Mouse (Mus musculus) adrenal gland, postnatal 36 days (tissue): ENCODE data around the gene A030005L19Rik. TPM values are rescaled to one million over a fixed set of nuclear protein-coding genes. Genes with fewer than 3 reads are reported as not detected.
A peak's percentile ranks its signal among the peaks of the same experiment; 100 is the strongest.
"Not testable (repeated sequence)": the region's sequence is repeated elsewhere in the genome, so short reads cannot be mapped to it uniquely, and the experiment has no call there.

ENCODE experiments used
- DNase-seq, 2 experiments: peaks; one replicate each; pipeline ENCODE4 v3.0.0; 2021; ENCODE audit warnings: mixed read lengths in 1 of 2
- long read RNA-seq, 2 experiments: library from polyadenylated mRNA; stranded (forward); transcript quantifications; one replicate each; pipeline ENCODE4 v2.0.0; 2021; ENCODE audit warnings: borderline sequencing depth in 2 of 2
- total RNA-seq, 2 experiments: library from RNA; stranded (reverse); gene quantifications; 2 replicates each; pipeline ENCODE4 v1.2.3; 2021

The A030005L19Rik gene
- total RNA-seq: under 1 TPM in 1 of 2 experiments, not detected in 1; 0.36 TPM
- long read RNA-seq, experiment 1: 0 reads
- long read RNA-seq, experiment 2: 0 reads

GRCm38 (mm10) chr1:82913025-82913424 lies at the start of gene A030005L19Rik:
TSS of gene A030005L19Rik (plus strand) at chr1:82913325.
- DNase-seq: no peak

DNA sequence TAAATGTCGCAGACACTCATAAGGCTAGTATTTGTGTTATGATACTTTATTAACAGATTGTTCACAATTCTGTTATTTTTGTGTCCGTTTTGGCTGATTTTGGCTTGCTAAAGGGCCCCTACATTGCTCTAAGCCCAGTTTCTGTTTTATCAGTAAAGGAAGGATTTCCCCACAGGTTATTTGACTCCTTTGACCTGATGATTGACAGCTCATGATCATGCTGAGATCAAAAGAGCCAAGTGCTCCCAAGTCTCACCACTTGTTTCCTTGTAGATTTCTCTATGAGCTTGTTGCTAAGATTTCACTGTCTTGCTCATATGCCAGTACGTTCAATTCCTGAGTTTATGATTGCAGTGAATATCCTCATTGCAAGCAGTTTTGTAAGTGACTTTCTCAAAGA lies 42.9 kb upstream of the A030005L19Rik start:
- no peak for DNase-seq

GRCm38 (mm10) chr1:82879172-82879571 lies 34.0 kb upstream of the A030005L19Rik start:
- DNase-seq: no peak

DNA sequence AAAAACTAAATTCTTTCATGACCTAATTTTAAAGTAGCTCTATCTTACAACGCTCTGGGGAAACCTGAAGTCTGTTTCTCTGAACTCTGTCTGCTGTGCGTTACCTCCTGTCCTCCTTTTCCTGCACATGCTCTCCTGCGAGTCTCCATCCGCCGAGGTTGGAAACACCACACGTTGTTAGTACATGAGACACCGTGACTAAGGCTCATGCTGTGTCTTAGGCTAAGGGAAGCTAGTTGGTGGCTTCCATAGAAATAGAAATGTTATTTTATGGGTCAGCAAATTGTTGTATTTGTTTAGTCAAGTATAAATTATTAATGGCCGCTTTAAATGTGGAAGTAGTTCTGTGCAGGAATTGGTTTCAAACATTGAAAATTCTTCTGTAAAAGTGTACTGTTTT lies 32.9 kb upstream of the A030005L19Rik start:
- no peak for DNase-seq

DNA sequence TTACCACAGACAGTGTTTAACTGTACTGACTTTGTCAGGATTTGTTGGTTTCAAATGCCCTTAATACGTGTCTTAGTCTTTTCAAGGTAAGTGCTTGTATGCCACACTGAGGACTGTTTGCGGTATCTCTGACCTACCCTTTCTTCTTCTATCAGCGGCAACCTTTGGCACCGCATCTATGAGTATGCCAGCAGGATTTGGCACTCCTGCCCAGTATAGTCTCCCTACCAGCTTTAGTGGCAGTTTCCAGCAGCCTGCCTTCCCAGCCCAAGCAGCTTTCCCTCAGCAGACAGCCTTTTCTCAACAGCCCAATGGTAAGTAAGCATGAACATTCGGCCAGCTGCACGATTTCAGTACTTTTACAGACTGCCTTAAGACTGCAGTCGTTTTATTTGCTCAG lies 19.9 kb upstream of the A030005L19Rik start:
- DNase-seq: no peak

GRCm38 (mm10) chr1:82900567-82900966 lies 12.6 kb upstream of the A030005L19Rik start:
- no peak for DNase-seq

DNA sequence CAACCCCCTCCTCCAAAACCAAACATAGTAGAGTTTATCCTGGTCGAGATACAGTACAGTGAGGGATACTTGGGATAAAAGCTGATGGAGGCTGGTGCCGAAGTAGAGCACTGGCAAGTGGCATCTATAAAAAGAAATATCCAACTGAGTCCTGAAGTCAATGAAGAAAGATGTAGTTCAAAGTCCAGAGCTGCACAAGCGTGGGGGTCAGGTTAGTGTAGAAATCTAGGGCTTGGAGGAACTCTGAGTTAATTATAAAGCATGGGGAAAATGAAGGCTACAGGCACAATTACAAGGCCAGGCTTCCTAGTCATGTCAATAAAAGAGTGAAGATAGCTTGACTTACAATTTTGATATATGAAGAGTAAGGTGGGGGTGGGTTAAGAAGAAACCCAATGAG lies 11.9 kb upstream of the A030005L19Rik start:
- no peak for DNase-seq

GRCm38 (mm10) chr1:82905886-82906285 lies 7.2 kb upstream of the A030005L19Rik start:
- DNase-seq: no peak

GRCm38 (mm10) chr1:82913434-82913833 lies 309 bp downstream of the A030005L19Rik start:
- not testable (repeated sequence) for DNase-seq

- DNase-seq: peak in 1 of 2 experiments; percentile 8
Observed at GRCm38 (mm10) chr1:82924650-82925049, 11.5 kb downstream of the A030005L19Rik start, which contains the start of gene A030014E15Rik. TSS of gene A030014E15Rik (plus strand) at chr1:82924917.

- not testable (repeated sequence) for DNase-seq
Observed at GRCm38 (mm10) chr1:82930558-82930957, 17.4 kb downstream of the A030005L19Rik start.

GRCm38 (mm10) chr1:82931326-82931725 lies 18.2 kb downstream of the A030005L19Rik start, which contains the start of gene Gm6217:
TSS of gene Gm6217 (minus strand) at chr1:82931399.
- DNase-seq: not testable (repeated sequence)

DNA sequence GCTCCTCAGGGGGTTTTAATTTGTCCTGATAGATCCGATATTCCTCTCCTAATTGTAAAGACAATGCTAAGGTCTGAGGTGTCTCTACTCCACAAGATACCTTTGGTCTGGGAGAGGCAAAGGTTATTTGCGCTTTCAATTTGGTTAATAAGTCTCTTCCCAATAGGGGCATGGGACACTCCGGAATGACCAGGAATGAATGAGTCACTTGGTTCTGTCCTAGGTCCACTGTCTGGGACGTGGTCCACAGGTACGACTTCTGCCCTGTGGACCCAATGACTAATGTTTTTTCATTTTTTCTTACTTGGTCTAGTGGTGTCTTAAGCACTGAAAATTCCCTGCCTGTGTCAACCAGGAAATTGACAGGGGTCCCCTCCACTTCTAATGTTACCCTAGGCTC lies 25.5 kb downstream of the A030005L19Rik start:
- no peak for DNase-seq

- not testable (repeated sequence) for DNase-seq
Observed at GRCm38 (mm10) chr1:82942505-82942904, 29.4 kb downstream of the A030005L19Rik start.

GRCm38 (mm10) chr1:82943295-82943694 lies 30.2 kb downstream of the A030005L19Rik start, which contains the start of gene A030003K21Rik:
TSS of gene A030003K21Rik (minus strand) at chr1:82943388.
- not testable (repeated sequence) for DNase-seq

- DNase-seq: not testable (repeated sequence)
Observed at GRCm38 (mm10) chr1:82946029-82946428, 32.9 kb downstream of the A030005L19Rik start.

DNA sequence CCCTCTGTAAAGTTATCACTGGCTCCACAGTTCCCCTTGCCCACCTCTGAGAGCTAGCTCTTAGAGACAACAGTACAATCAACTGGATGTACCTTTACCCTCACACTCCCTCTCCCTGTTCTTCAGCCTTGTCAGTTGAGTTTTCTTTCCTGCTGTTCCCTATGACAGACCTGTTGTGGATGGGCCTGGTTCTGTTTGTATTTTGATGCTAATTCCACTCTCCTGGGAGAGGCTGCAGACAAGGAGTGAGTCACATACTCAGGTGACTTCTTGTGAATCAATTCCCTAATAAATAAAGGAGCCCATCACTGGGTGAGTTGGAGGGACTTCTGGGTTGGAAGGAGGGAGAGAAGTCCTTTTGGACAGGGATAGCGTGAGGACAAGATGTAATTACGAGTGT lies 35.5 kb downstream of the A030005L19Rik start:
- DNase-seq: no peak

GRCm38 (mm10) chr1:82955913-82956312 lies 42.8 kb downstream of the A030005L19Rik start, which contains the start of gene Gm7544:
TSS of gene Gm7544 (minus strand) at chr1:82956013.
- DNase-seq: not testable (repeated sequence)

DNA sequence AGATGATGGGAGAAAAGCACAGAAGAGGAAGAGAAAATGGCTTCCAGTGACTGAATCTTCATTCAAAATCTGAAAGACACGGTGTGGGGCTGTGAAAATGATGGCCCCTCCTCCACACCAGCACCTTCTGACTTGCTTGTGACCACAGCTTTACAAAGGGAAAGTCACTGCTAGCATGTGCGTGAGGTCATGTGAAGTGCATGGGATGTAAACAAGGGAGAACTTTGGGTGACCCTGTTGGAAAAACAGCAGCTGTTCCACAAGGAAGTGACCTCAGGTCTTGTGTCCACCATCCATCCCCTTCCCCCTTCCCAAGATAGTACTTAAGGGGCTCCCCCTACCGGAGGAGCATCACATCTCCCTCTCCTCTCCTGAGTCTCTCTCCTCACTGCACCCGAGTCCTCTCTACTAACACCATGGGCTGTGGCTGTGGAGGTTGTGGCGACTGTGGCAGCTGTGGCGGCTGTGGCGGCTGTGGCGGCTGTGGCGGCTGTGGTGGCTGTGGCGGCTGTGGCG lies 46.8 kb downstream of the A030005L19Rik start, which contains the start of gene Gm47955:
TSS of gene Gm47955 (plus strand) at position 417 of the 516 bp plus-strand sequence.
- no peak for DNase-seq
